Mouse (Mus musculus): ENCODE data around the gene Arv1. TPM values are rescaled to one million over a fixed set of nuclear protein-coding genes. Genes with fewer than 3 reads are reported as not detected.

Arv1 gene
- polyA plus RNA-seq, 1 experiment from 2014 or later: 15.0 TPM

- ATAC-seq (no peak), DNase-seq (ENCODE audit: low spot score) (no peak)
- Histone ChIP-seq H3K4me1 (ENCODE audit: insufficient read depth, low read depth, low read length) (no peaks in the 10 kb centered on the region), H3K4me2 (replicated peaks; ENCODE audit: low read depth, low read length) (no peak overlapping the region), H3K9ac (replicated peaks; ENCODE audit: low read depth) (no peak overlapping the region), H3K36me3 (ENCODE audit: insufficient read depth, low read length) (no peaks in the 10 kb centered on the region), H3K27me3 (replicated peaks; ENCODE audit: insufficient read depth, low read length) (no peaks in the 10 kb centered on the region), H3K9me3 (ENCODE audit: low read length) (no peaks in the 10 kb centered on the region), H3K27ac (ENCODE audit: low read length) (no peak overlapping the region), H3K4me3 (ENCODE audit: low read depth, low read length) (no peak overlapping the region)
- WGBS: 87% methylated on average over 5 of the region's 5 CpGs
- TF ChIP-seq CTCF (IDR thresholded peaks at IDR 0.05) (no peak), EP300 (IDR thresholded peaks at IDR 0.05) (no peak)
Observed at GRCm38 (mm10) chr8:124700271-124700670, 21.7 kb upstream of the Arv1 start.

GRCm38 (mm10) chr8:124701023-124701422 lies 20.9 kb upstream of the Arv1 start:
- Histone ChIP-seq H3K4me1 (ENCODE audit: insufficient read depth, low read depth, low read length) (no peaks in the 10 kb centered on the region), H3K9me3 (ENCODE audit: low read length) (no peaks in the 10 kb centered on the region), H3K4me3 (ENCODE audit: low read depth, low read length) (no peak overlapping the region), H3K4me2 (replicated peaks; ENCODE audit: low read depth, low read length) (no peak overlapping the region), H3K27me3 (replicated peaks; ENCODE audit: insufficient read depth, low read length) (no peaks in the 10 kb centered on the region), H3K9ac (replicated peaks; ENCODE audit: low read depth) (no peak overlapping the region), H3K36me3 (ENCODE audit: insufficient read depth, low read length) (no peaks in the 10 kb centered on the region), H3K27ac (ENCODE audit: low read length) (no peak overlapping the region)
- 56% methylated on average over 9 of the region's 9 CpGs for WGBS
- TF ChIP-seq EP300 (IDR thresholded peaks at IDR 0.05) (peak; percentile 62; the same call in 1 of the 2 replicates), CTCF (IDR thresholded peaks at IDR 0.05) (no peak)
- DNase-seq (ENCODE audit: low spot score): peak; percentile 19
- peak; percentile 33 for ATAC-seq

GRCm38 (mm10) chr8:124702183-124702582 lies 19.8 kb upstream of the Arv1 start:
- Histone ChIP-seq H3K9me3 (ENCODE audit: low read length) (no peaks in the 10 kb centered on the region), H3K27me3 (replicated peaks; ENCODE audit: insufficient read depth, low read length) (no peaks in the 10 kb centered on the region), H3K9ac (replicated peaks; ENCODE audit: low read depth) (no peak overlapping the region), H3K4me2 (replicated peaks; ENCODE audit: low read depth, low read length) (no peak overlapping the region), H3K27ac (ENCODE audit: low read length) (no peak overlapping the region), H3K4me3 (ENCODE audit: low read depth, low read length) (no peak overlapping the region), H3K36me3 (ENCODE audit: insufficient read depth, low read length) (no peaks in the 10 kb centered on the region), H3K4me1 (ENCODE audit: insufficient read depth, low read depth, low read length) (no peaks in the 10 kb centered on the region)
- DNase-seq (ENCODE audit: low spot score) (no peak), ATAC-seq (no peak)
- 76% methylated on average over 3 of the region's 3 CpGs for WGBS
- no peak for TF ChIP-seq EP300 (IDR thresholded peaks at IDR 0.05)
- no peak for TF ChIP-seq CTCF (IDR thresholded peaks at IDR 0.05)

- H3K9ac ChIP-seq (replicated peaks; ENCODE audit: low read depth): no peak overlapping the region
- H3K27ac ChIP-seq (ENCODE audit: low read length): no peak overlapping the region
- 39% methylated on average over 4 of the region's 4 CpGs for WGBS
- H3K9me3 ChIP-seq (ENCODE audit: low read length): no peaks in the 10 kb centered on the region
- no peaks in the 10 kb centered on the region for H3K4me1 ChIP-seq (ENCODE audit: insufficient read depth, low read depth, low read length)
- H3K4me2 ChIP-seq (replicated peaks; ENCODE audit: low read depth, low read length): no peak overlapping the region
- TF ChIP-seq CTCF (IDR thresholded peaks at IDR 0.05) (no peak), EP300 (IDR thresholded peaks at IDR 0.05) (no peak)
- H3K4me3 ChIP-seq (ENCODE audit: low read depth, low read length): no peak overlapping the region
- no peaks in the 10 kb centered on the region for H3K27me3 ChIP-seq (replicated peaks; ENCODE audit: insufficient read depth, low read length)
- peak; percentile 13 for DNase-seq (ENCODE audit: low spot score)
- ATAC-seq: no peak
- no peaks in the 10 kb centered on the region for H3K36me3 ChIP-seq (ENCODE audit: insufficient read depth, low read length)
Observed at GRCm38 (mm10) chr8:124703526-124703925, 18.4 kb upstream of the Arv1 start.

- no peaks in the 10 kb centered on the region for H3K27me3 ChIP-seq (replicated peaks; ENCODE audit: insufficient read depth, low read length)
- H3K4me1 ChIP-seq (ENCODE audit: insufficient read depth, low read depth, low read length): no peaks in the 10 kb centered on the region
- no peak for DNase-seq (ENCODE audit: low spot score)
- H3K4me3 ChIP-seq (ENCODE audit: low read depth, low read length): no peak overlapping the region
- 79% methylated on average over 4 of the region's 4 CpGs for WGBS
- ATAC-seq: no peak
- H3K36me3 ChIP-seq (ENCODE audit: insufficient read depth, low read length): no peaks in the 10 kb centered on the region; the same call in 1 of the 2 replicates
- no peak overlapping the region for H3K4me2 ChIP-seq (replicated peaks; ENCODE audit: low read depth, low read length)
- no peaks in the 10 kb centered on the region for H3K9me3 ChIP-seq (ENCODE audit: low read length)
- no peak overlapping the region for H3K9ac ChIP-seq (replicated peaks; ENCODE audit: low read depth)
- TF ChIP-seq EP300 (IDR thresholded peaks at IDR 0.05): no peak
- no peak for TF ChIP-seq CTCF (IDR thresholded peaks at IDR 0.05)
- no peak overlapping the region for H3K27ac ChIP-seq (ENCODE audit: low read length)
Observed at GRCm38 (mm10) chr8:124704376-124704775, 17.6 kb upstream of the Arv1 start.

GRCm38 (mm10) chr8:124705823-124706222 lies 16.1 kb upstream of the Arv1 start:
- ATAC-seq: no peak
- DNase-seq (ENCODE audit: low spot score): no peak
- TF ChIP-seq EP300 (IDR thresholded peaks at IDR 0.05): no peak
- TF ChIP-seq CTCF (IDR thresholded peaks at IDR 0.05): no peak
- no peaks in the 10 kb centered on the region for H3K4me1 ChIP-seq (ENCODE audit: insufficient read depth, low read depth, low read length)
- H3K4me2 ChIP-seq (replicated peaks; ENCODE audit: low read depth, low read length): no peak overlapping the region
- H3K27me3 ChIP-seq (replicated peaks; ENCODE audit: insufficient read depth, low read length): no peaks in the 10 kb centered on the region
- H3K9me3 ChIP-seq (ENCODE audit: low read length): no peaks in the 10 kb centered on the region
- H3K4me3 ChIP-seq (ENCODE audit: low read depth, low read length): no peak overlapping the region
- H3K9ac ChIP-seq (replicated peaks; ENCODE audit: low read depth): no peak overlapping the region
- H3K27ac ChIP-seq (ENCODE audit: low read length): no peak overlapping the region
- no peaks in the 10 kb centered on the region; the same call in 1 of the 2 replicates for H3K36me3 ChIP-seq (ENCODE audit: insufficient read depth, low read length)
- 97% methylated on average over 8 of the region's 8 CpGs for whole genome bisulfite sequencing

GRCm38 (mm10) chr8:124713207-124713606 lies 8.7 kb upstream of the Arv1 start:
- H3K4me1 ChIP-seq (ENCODE audit: insufficient read depth, low read depth, low read length): no peaks in the 10 kb centered on the region
- ATAC-seq (no peak), DNase-seq (ENCODE audit: low spot score) (no peak)
- no peak overlapping the region for H3K9ac ChIP-seq (replicated peaks; ENCODE audit: low read depth)
- no peak overlapping the region for H3K27ac ChIP-seq (ENCODE audit: low read length)
- 87% methylated on average over 6 of the region's 6 CpGs for WGBS
- H3K4me3 ChIP-seq (ENCODE audit: low read depth, low read length): no peak overlapping the region
- no peak for TF ChIP-seq EP300 (IDR thresholded peaks at IDR 0.05)
- TF ChIP-seq CTCF (IDR thresholded peaks at IDR 0.05): no peak
- H3K27me3 ChIP-seq (replicated peaks; ENCODE audit: insufficient read depth, low read length): no peaks in the 10 kb centered on the region
- H3K9me3 ChIP-seq (ENCODE audit: low read length): no peaks in the 10 kb centered on the region
- H3K4me2 ChIP-seq (replicated peaks; ENCODE audit: low read depth, low read length): no peak overlapping the region
- peaks cover 9% of the 10 kb centered on the region for H3K36me3 ChIP-seq (ENCODE audit: insufficient read depth, low read length)
